Mouse (Mus musculus) neutrophil, adult 5-6 weeks (primary cell): ENCODE measurements around the gene Gpx8. TPM values are rescaled to one million over a fixed set of nuclear protein-coding genes. Genes with fewer than 3 reads are reported as not detected.

ENCODE experiments used
- total RNA-seq: library from RNA; stranded (forward); fragments of 200-1000 nt; gene quantifications from 2 replicates; pipeline ENCODE4 v1.2.3, GENCODE M21; 2017

Gpx8 gene
- total RNA-seq, 1 experiment from 2014 or later: not detected

Other genes with a start within 250 kb of the Gpx8 start
- gene Plpp1, start 245.6 kb downstream of the Gpx8 start, total RNA-seq: 1.5 and 2.8 TPM in 2 replicates
- 61.5 and 63.5 TPM in 2 replicates for gene Mtrex, start 119.0 kb downstream of the Gpx8 start, total RNA-seq
- gene Dhx29, start 119.0 kb downstream of the Gpx8 start, total RNA-seq: 19.6 and 21.6 TPM in 2 replicates
- gene Ccno, start 58.6 kb downstream of the Gpx8 start, total RNA-seq: 8.0 and 11.3 TPM in 2 replicates
- not detected in 2 replicates for gene Mcidas, start 52.6 kb downstream of the Gpx8 start, total RNA-seq
- 0.49 TPM in 1 of 2 replicates, not detected in the other for gene Cdc20b, start 11.3 kb downstream of the Gpx8 start, total RNA-seq
- 38.9 and 40.6 TPM in 2 replicates for gene Gzma, start 54.6 kb upstream of the Gpx8 start, total RNA-seq
- gene Esm1, start 163.2 kb upstream of the Gpx8 start, total RNA-seq: 0.23 TPM in 1 of 2 replicates, not detected in the other
- gene Gzmk, start 179.5 kb upstream of the Gpx8 start, total RNA-seq: 0.58 TPM in 1 of 2 replicates, not detected in the other
- gene BC067074, start 246.7 kb upstream of the Gpx8 start, total RNA-seq: not detected in 2 replicates